Mouse (Mus musculus): ENCODE results near the gene Rfc5.

Rfc5 gene

GRCm38 (mm10) chr5:117374372-117375049 is 14.3 kb downstream of the Rfc5 start:
- no peak for DNase-seq

- DNase-seq = no peak
Measured at GRCm38 (mm10) chr5:117373418-117373817, 15.4 kb downstream of the Rfc5 start.

DNA sequence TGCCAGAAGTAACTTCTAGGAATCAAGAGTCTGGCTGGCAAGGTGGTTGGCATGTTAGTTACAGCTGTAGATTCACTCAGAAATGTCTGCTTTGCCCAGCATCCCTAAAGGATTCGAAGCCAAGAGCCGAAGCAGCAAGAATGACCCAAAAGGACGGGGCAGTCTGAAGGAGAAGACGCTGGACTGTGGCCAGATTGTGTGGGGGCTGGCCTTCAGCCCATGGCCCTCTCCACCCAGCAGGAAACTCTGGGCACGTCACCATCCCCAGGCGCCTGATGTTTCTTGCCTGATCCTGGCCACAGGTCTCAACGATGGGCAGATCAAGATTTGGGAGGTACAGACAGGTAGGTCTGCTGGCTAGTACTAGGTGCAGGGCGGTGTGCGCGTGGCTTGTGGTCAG is 18.3 kb downstream of the Rfc5 start:
- no peak for DNase-seq

GRCm38 (mm10) chr5:117367206-117367605 is 21.6 kb downstream of the Rfc5 start:
- DNase-seq = no peak

DNA sequence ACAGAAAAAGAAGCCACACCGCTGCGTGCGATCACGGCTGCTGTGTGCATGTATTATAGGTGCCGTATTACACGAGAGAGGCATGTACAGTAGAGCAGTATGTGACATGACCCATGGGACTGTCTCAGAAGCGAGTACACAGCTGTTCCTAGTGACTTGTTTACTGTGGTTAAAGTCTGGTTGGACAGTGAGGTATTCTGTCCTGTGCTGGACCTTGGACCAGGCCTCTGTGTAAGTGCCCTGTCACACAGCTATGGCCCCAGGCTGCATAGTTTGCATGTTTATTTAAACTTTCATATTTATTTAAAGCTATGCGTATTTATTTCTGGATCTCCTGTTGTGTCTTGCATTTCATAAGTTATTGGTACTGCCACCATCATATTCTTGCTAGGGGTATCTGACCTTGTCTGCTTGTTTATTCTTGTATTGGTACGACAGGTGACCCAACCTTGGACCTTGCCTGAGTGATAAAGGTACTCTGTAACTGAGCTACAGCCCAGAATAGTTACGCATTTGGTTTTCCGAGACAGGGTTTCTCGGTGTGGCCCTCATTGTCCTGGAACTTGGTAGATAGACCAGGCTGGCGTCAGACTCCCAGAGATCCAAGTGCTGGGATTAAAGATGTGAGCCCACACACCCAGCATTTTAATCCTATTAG is 22.8 kb downstream of the Rfc5 start:
- no peak for DNase-seq

GRCm38 (mm10) chr5:117364821-117365220 is 24.0 kb downstream of the Rfc5 start:
- DNase-seq = no peak

DNA sequence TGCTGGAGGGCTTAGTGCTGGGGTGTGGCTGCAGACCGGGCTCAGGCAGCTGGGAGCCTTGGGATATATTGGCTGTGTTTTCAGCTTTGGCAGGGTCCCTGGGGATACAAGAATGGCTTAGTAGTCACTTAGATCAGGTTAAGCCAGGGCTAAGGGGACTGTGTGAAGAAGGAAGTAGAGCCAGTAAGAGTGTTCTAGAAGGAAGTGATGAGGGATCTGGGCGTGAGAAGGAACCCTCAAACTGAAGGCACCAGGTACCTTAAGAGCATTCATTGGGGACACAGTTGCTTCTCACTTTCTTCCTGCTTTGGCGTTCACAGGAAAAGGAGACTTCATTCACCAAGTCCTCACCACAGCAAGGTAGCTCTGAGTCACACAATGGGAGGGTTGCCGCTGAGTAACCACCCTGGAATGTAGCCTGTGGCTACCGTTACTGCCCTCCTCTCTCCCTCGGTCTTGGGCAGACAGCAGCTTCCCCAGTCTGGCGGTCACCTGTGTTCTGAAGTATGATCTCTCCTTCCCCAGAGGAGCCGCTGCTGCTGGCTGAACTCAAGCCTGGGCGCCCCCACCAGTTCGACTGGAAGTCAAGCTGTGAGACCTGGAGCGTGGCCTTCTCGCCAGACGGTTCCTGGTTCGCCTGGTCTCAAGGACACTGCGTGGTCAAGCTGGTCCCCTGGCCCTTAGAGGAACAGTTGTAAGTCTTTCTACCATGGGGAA is 25.6 kb downstream of the Rfc5 start:
- DNase-seq = no peak

DNA sequence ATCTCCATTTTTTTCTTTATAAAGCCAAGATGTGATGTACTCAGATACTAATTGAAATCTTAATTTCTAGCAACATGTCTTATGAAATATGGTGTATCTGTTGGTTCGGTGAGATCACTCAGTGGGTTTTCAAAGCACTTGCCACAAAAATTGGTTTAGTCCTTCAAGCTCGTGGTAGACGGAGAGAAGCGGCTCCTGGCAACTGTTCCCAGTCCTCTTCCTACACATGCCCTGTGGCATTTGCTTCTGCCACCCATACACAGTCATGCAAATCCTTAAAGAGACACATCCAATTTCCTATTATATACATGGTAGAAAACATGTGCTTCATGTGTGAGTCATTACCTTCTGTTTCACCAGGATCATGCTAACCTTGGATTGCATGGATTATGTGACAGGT is 27.3 kb downstream of the Rfc5 start:
- no peak for DNase-seq

GRCm38 (mm10) chr5:117360631-117361541 is 28.0 kb downstream of the Rfc5 start:
- DNase-seq = no peak

DNA sequence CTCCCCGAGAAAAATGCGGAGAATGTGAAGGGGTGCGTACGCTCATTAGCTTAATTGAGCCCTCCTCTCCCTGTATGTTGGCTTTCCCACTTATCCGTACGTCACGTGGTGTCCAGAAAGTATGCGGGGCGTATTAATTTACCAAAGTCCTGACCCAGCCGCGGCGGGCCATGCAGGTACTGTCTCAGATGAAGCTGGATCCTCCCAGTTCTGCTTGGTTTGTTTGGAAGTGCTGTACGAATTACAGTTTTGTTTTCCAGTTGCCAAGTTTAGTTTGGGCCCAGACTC is 28.7 kb downstream of the Rfc5 start:
- DNase-seq = no peak

GRCm38 (mm10) chr5:117359497-117360227 is 29.2 kb downstream of the Rfc5 start:
- DNase-seq = no peak

GRCm38 (mm10) chr5:117358725-117359124 is 30.1 kb downstream of the Rfc5 start:
- DNase-seq = peak; percentile 85

DNA sequence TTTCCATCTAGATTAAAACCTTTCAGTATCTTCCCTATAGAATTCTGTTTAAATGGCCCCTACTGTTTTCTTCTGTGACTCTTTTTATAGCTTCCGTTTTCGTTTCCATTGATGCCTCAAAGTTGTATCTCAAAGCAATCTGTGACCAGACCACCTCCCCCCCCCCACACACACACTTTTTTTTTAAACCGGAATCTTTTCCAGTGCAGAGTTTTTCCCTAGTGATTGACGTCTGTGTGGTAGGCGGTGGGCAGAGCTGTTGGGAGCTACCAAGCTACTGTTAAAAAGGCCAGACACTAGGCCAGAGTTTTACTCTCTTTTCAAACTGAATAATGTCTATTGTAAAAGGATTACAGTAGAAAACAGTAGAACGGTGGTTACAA is 30.6 kb downstream of the Rfc5 start:
- DNase-seq = no peak

GRCm38 (mm10) chr5:117357478-117358247 is 31.2 kb downstream of the Rfc5 start:
- peak; percentile 57 to 65 for DNase-seq

DNA sequence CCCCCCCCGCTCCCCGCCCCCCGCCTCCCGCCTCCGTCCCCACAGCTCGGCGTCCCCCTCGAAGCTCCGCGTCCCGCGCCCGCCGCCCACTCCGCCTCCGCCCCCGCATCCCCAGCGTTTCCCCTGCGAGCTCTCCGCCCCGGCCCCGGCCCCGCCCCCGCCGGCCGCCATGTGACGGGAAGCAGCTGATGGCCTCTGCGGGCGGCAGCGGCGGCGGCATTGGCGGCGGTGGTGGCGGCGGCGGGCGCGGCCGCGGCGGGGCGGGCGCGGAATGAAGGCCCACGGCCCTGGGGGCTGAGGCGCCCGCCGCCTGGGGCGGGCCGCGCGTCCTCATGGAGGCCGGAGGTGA is 31.7 kb downstream of the Rfc5 start, which contains the start of gene Wsb2:
TSS of gene Wsb2 (plus strand) at position 176 of the 349 bp plus-strand sequence.
- DNase-seq = peak; percentile 89 to 90

GRCm38 (mm10) chr5:117356365-117357128 is 32.3 kb downstream of the Rfc5 start:
- peak; percentile 24 to 53 for DNase-seq

DNA sequence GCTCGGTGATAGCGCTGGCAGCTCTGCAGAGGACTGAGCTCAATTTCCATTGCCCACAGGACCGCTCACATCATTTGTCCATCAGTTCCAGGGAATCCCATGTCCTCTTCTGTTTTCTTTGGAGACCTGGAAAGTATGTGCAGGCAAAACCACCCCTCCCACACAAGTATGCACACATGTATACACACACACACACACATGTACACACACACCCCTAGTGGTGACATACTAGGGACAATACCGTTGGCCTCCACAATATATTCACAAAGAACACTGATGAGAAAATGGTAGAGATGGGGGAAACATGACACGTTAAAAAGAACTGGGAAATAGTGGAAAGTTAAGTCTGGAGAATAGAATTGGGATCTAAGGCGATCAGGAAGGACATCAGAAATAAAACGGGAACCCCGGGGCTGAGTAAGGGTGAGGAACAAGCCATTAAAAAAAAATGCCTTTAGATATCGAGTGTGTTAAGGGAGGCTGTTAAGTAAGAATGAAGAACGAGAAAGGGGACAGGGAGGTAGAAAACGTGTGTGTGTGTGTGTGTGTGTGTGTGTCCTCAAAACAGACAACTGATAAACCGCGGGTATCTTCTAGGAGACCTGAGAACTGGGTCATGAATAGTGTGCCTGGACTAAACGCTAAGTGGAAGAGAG is 33.1 kb downstream of the Rfc5 start:
- DNase-seq = no peak

DNA sequence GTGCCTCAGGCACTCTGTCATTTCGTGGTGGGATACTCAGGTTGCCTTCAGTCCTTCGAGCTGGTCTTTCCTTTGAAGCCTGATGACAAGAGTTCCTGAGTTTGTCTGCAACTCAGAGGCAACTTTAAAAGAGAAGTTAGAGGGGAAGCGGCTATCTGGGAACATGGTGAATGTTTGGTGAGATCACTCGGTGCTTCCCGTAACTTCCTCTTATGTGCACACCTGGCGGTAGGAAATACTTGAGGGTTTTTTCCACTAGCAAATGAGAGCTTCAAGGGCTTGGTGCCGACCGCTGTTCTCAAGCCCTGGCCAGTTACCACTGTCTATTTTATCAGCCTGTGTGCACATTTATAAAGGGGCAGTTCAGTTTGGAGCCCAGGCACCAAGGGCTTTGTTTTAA is 34.7 kb downstream of the Rfc5 start:
- no peak for DNase-seq

DNA sequence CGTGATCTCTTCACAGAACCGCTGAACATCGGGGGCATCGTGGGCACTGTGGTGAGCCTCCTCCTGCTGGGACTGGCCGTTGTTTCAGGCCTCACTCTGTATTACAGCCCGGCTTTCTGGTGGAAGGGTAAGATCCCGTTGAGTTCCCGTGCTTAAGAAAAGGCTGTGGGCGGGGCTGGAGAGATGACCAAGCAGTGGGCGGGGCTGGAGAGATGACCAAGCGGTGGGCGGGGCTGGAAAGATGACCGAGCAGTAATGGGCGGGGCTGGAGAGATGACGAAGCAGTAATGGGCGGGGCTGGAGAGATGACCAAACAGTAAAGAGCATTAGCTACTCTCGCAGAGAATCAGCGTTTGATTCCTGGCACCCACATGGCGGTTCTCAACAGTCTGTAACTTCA is 40.6 kb downstream of the Rfc5 start:
- DNase-seq = no peak

DNA sequence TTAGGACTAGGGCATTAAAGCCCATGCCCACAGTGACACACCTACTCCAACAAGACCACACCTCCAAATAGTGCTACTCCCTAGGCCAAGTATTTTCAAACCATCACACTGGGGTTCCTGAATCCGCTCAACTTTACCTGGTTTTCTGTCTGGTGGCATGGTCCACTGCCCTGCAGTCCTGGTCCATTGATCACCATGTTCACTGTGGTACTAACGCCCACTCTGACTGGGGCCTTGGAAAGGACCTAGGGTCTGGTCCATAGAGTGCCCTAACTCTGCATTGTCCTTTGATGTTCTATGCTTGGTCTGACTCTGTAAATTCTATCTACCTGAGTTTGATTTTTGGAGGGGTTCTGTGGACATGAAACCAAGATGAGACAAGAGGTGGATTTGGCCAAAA is 41.0 kb downstream of the Rfc5 start:
- no peak for DNase-seq

All from thymus, postnatal 36 days (tissue).